27 mouse cellular contexts compared by ENCODE assay signal in the genomic region with DNA sequence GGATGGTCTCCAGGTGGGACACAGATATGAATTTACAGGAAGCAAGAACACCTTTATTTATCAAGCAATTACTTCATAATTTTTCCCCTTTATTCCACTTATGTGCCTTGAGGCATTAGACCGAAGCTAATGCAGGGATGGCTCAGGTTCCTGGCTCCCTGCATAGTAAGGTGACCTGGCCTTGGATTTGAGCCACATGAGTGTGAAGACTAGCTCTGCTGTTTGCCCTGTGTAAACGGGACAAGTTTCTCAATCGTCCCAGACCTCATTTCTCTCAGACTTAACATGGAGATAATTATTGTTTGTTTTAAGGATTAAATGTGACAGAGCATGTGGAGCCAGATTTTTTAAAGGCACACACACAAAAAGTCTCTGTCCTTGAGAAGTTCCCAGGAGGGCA.
DNase-seq lines count a peak whose midpoint lies in the region; ATAC-seq lines count a peak whose summit lies in the region.
"Had no signal": no experiment of that assay in that cellular context is flagged by ENCODE, and none has a peak within 500 bp of the region (broad histone marks: within the 10 kb centered on the region; RNA-seq: fewer than 3 reads in every experiment).

No protein-coding gene starts in this region.

- H3K27ac ChIP-seq in kidney, embryonic 15.5 days: no peak overlapping the region
- H3K27ac ChIP-seq: embryonic facial prominence, embryonic 12.5 days; hindbrain, embryonic 14.5 days; left cerebral cortex, adult 2 months; limb, embryonic 15.5 days; midbrain, embryonic 10.5 days; neural tube, embryonic 13.5 days had no signal

- 47% methylated on average over 3 of the region's 3 CpGs for WGBS in kidney, embryonic 15.5 days

- no peaks in the 10 kb centered on the region for H3K9me3 ChIP-seq in kidney, embryonic 15.5 days (replicated peaks)
- H3K9me3 ChIP-seq: embryonic facial prominence, embryonic 12.5 days; limb, embryonic 15.5 days; midbrain, embryonic 10.5 days; neural tube, embryonic 13.5 days had no signal

- H3K4me2 ChIP-seq in kidney, embryonic 15.5 days: no peak overlapping the region
- H3K4me2 ChIP-seq: embryonic facial prominence, embryonic 12.5 days; hindbrain, embryonic 14.5 days; limb, embryonic 15.5 days; lung, embryonic 14.5 days; neural tube, embryonic 13.5 days had no signal

- no peaks in the 10 kb centered on the region for H3K36me3 ChIP-seq in kidney, embryonic 15.5 days
- H3K36me3 ChIP-seq: embryonic facial prominence, embryonic 12.5 days; limb, embryonic 15.5 days; midbrain, embryonic 10.5 days; neural tube, embryonic 13.5 days had no signal

- H3K4me3 ChIP-seq in kidney, embryonic 15.5 days (replicated peaks): no peak overlapping the region
- H3K4me3 ChIP-seq: embryonic facial prominence, embryonic 12.5 days; left cerebral cortex, adult 2 months; limb, embryonic 15.5 days; midbrain, embryonic 10.5 days; myocyte; neural tube, embryonic 13.5 days had no signal

- H3K4me1 ChIP-seq in kidney, embryonic 15.5 days: 0 out of 2 replicates have a peak, but pooled peaks cover 3% of the 10 kb centered on the region
- H3K4me1 ChIP-seq: embryonic facial prominence, embryonic 12.5 days; limb, embryonic 15.5 days; neural tube, embryonic 13.5 days had no signal

- H3K9ac ChIP-seq in kidney, embryonic 15.5 days: no peak overlapping the region
- H3K9ac ChIP-seq: embryonic facial prominence, embryonic 12.5 days; hindbrain, embryonic 14.5 days; limb, embryonic 15.5 days; lung, embryonic 14.5 days; neural tube, embryonic 13.5 days had no signal

- ATAC-seq in kidney, embryonic 15.5 days (replicated peaks; ENCODE audit: low FRiP score): no peak
- ATAC-seq: forebrain, embryonic 14.5 days; inflammation-experienced regulatory T-cells, adult 6 months; midbrain, embryonic 16.5 days had no signal

- DNase-seq in cerebellum, postnatal 14 days: peak; percentile 53 to 65
- DNase-seq in cerebellum, adult 11-12 months: no peak
- peak; percentile 42 for DNase-seq in kidney, adult 18-20 months
- DNase-seq in lung, postnatal 36 days: peak; percentile 15
- no peak for DNase-seq in lung, postnatal 25 days (ENCODE audit: low spot score)
- DNase-seq in left cerebral cortex, adult 8-10 months (ENCODE audit: low spot score in 2 of 2): no peak
- DNase-seq in adrenal gland, postnatal 14 days: no peak
- DNase-seq: adrenal gland, postnatal 25 days; cerebellum, adult 9-11 months; gastrocnemius, postnatal 10 days; heart, postnatal 36 days; layer of hippocampus, adult 9-11 months; left cerebral cortex, postnatal 4 days; lung, embryonic 14.5 days; lung, postnatal 4 days; retina, postnatal 1 day had no signal

- no peaks in the 10 kb centered on the region for H3K27me3 ChIP-seq in kidney, embryonic 15.5 days
- H3K27me3 ChIP-seq: embryonic facial prominence, embryonic 12.5 days; limb, embryonic 15.5 days; neural tube, embryonic 13.5 days had no signal

Comparison
In these comparisons a context has a peak if more than half of its experiments do, and no peak if none do; other contexts are left out.
1. DNase-seq: peak in cerebellum, postnatal 14 days (2 of 2), kidney, adult 18-20 months (single experiment) and lung, postnatal 36 days (single experiment); none in cerebellum, adult 11-12 months (single experiment), lung, postnatal 25 days (single experiment), left cerebral cortex, adult 8-10 months (0 of 2) and adrenal gland, postnatal 14 days (single experiment).